Mouse (Mus musculus): ENCODE measurements around the gene Ghrl. TPM values are rescaled to one million over a fixed set of nuclear protein-coding genes. Genes with fewer than 3 reads are reported as not detected.

Ghrl gene
- polyA plus RNA-seq (2015; fragmentation: Nextera tagmentation; extraction: Ambion mirVana): 0.30 TPM in 1 of 2 replicates, not detected in the other

- Histone ChIP-seq H3K27me3 (no peaks in the 10 kb centered on the region), H3K36me3 (peaks cover 36% of the 10 kb centered on the region), H3K4me3 (no peak within 1 kb of the TSS), H3K9me3 (replicated peaks) (no peaks in the 10 kb centered on the region), H3K4me1 (replicated peaks) (no peaks in the 10 kb centered on the region), H3K9ac (no peak within 1 kb of the TSS), H3K27ac (no peak within 1 kb of the TSS), H3K4me2 (no peak within 1 kb of the TSS)
- no peak for ATAC-seq (replicated peaks; ENCODE audit: insufficient number of reproducible peaks, insufficient read depth, low FRiP score, low read depth)
- 88% methylated on average over 3 of the region's 3 CpGs for WGBS
These were observed at the start of gene Ghrl for GRCm38 (mm10) chr6:113719878-113720277. Gene Ghrl (minus strand): TSS chr6:113719880.

- no peak overlapping the region for H3K4me3 ChIP-seq
- H3K27ac ChIP-seq: no peak overlapping the region
- no peaks in the 10 kb centered on the region for H3K36me3 ChIP-seq
- WGBS: 45% methylated on average over 11 of the region's 11 CpGs
- no peak for ATAC-seq (replicated peaks; ENCODE audit: insufficient number of reproducible peaks, insufficient read depth, low FRiP score, low read depth)
- H3K4me2 ChIP-seq: no peak overlapping the region
- H3K27me3 ChIP-seq: peaks cover 9% of the 10 kb centered on the region; the same call in 1 of the 2 replicates
- no peak overlapping the region for H3K9ac ChIP-seq
- H3K9me3 ChIP-seq (replicated peaks): no peaks in the 10 kb centered on the region
- no peaks in the 10 kb centered on the region for H3K4me1 ChIP-seq (replicated peaks)
These were observed 49.1 kb upstream of the Ghrl start for GRCm38 (mm10) chr6:113768804-113769203.

DNA sequence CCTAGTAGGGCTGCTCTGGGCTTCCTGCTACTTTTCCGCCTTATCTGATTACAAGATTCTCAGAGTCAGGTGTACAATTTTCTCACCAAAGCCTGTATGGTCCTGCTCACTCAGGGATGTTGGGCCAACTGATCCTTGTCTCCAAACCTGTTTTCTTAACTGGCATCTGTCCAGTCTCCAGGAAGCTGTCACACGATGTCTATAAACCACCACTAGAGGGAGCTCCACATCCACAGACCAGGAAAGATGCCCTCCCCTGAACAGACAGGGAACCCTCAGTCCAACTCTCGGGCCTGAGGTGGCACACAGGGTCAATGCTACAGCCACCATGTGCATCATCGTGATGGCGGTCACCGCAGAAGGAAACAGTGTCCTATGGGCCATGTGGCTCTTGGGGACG, 42.0 kb upstream of the Ghrl start:
- no peak overlapping the region for H3K4me2 ChIP-seq
- 26% methylated on average over 7 of the region's 7 CpGs for WGBS
- ATAC-seq (replicated peaks; ENCODE audit: insufficient number of reproducible peaks, insufficient read depth, low FRiP score, low read depth): no peak
- H3K27ac ChIP-seq: no peak overlapping the region
- no peak overlapping the region for H3K9ac ChIP-seq
- peaks cover 34% of the 10 kb centered on the region for H3K27me3 ChIP-seq
- no peak overlapping the region for H3K4me3 ChIP-seq
- no peaks in the 10 kb centered on the region for H3K9me3 ChIP-seq (replicated peaks)
- no peaks in the 10 kb centered on the region for H3K4me1 ChIP-seq (replicated peaks)
- H3K36me3 ChIP-seq: no peaks in the 10 kb centered on the region

DNA sequence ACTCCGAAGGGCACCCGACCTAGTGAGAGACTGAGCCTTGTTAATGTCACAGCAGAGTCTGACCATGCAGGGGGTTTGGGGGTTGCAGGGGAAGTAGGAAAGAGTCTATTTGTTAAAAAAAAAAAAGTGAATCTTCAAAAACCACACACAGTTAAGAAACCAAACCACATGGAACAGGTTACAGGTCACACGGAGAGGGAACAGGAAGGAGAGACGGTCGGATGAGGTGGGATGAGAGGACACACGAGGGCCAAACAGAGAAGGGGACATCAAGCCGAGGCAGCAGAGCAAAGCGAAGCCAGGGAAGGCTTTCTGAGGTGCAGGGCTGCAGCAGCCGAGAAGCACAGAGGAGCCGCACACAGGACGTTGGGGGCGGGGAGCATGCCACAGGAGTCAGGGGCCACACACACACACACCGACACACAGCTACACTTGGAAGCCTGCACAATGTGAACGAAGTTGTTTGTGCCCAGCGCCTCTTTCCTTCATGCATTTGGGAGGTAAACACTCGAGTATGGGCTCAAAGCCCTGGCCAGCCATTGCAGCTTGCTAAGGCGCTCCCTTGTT, 29.5 kb upstream of the Ghrl start:
- no peak overlapping the region for H3K27ac ChIP-seq
- 50% methylated on average over 17 of the region's 17 CpGs for WGBS
- H3K4me1 ChIP-seq (replicated peaks): no peaks in the 10 kb centered on the region; the same call in 1 of the 2 replicates
- no peaks in the 10 kb centered on the region for H3K36me3 ChIP-seq
- H3K27me3 ChIP-seq: peaks cover 42% of the 10 kb centered on the region
- no peak overlapping the region for H3K9ac ChIP-seq
- ATAC-seq (replicated peaks; ENCODE audit: insufficient number of reproducible peaks, insufficient read depth, low FRiP score, low read depth): no peak
- H3K9me3 ChIP-seq (replicated peaks): no peaks in the 10 kb centered on the region
- no peak overlapping the region for H3K4me2 ChIP-seq
- H3K4me3 ChIP-seq: no peak overlapping the region

DNA sequence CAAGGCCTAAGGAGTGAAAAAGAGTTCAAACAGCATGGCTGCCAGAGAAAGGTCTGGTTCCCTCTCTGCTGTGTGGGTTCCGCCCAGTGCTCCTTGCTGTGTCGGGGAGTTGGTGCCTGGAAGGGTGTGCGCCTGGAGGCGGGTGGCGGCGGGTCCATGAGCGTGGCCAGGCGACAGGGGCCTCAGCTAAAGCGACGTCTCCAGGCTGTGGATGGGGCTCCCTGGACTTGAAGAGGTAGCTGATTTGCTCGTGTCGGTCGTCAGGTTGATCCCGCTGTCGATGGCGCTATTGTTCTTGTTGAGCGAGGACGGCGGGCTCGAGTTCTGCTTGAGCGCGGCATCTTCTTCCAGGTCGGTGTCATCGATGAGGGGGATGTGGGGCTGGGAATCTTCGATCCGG, 28.7 kb upstream of the Ghrl start:
- Histone ChIP-seq H3K4me1 (replicated peaks) (no peaks in the 10 kb centered on the region; the same call in 1 of the 2 replicates), H3K36me3 (no peaks in the 10 kb centered on the region), H3K27me3 (peaks cover 42% of the 10 kb centered on the region), H3K9me3 (replicated peaks) (no peaks in the 10 kb centered on the region), H3K9ac (no peak overlapping the region), H3K27ac (no peak overlapping the region), H3K4me2 (0 out of 2 replicates have a peak overlapping the region, but pooled peaks have one; percentile 28), H3K4me3 (0 out of 2 replicates have a peak overlapping the region, but pooled peaks have one; percentile 11)
- no peak for ATAC-seq (replicated peaks; ENCODE audit: insufficient number of reproducible peaks, insufficient read depth, low FRiP score, low read depth)
- WGBS: 20% methylated on average over 26 of the region's 26 CpGs

DNA sequence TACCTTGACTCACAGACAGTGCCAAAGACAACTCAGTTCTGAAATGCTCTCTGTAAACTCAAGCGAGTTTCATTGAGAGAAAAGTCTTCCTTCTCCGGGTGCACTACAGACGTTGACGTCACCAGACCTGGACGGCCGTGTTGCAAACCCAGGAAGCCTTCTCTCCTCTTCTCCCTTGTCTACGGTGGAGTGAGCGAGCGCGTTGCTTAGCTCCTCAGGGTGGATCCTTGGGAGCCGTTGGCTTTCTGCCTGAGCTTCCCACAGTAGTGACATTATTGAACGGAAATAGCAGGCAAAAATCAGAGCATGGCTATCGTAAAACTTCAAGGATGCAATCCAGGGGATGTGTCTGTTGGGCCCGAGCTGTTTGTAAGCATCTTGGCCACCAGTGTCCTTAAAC, 27.6 kb upstream of the Ghrl start:
- no peak for ATAC-seq (replicated peaks; ENCODE audit: insufficient number of reproducible peaks, insufficient read depth, low FRiP score, low read depth)
- Histone ChIP-seq H3K9me3 (replicated peaks) (no peaks in the 10 kb centered on the region), H3K9ac (no peak overlapping the region), H3K27ac (no peak overlapping the region), H3K4me2 (no peak overlapping the region), H3K36me3 (no peaks in the 10 kb centered on the region), H3K27me3 (peaks cover 42% of the 10 kb centered on the region), H3K4me1 (replicated peaks) (no peaks in the 10 kb centered on the region; the same call in 1 of the 2 replicates), H3K4me3 (no peak overlapping the region)
- WGBS: 73% methylated on average over 14 of the region's 14 CpGs

DNA sequence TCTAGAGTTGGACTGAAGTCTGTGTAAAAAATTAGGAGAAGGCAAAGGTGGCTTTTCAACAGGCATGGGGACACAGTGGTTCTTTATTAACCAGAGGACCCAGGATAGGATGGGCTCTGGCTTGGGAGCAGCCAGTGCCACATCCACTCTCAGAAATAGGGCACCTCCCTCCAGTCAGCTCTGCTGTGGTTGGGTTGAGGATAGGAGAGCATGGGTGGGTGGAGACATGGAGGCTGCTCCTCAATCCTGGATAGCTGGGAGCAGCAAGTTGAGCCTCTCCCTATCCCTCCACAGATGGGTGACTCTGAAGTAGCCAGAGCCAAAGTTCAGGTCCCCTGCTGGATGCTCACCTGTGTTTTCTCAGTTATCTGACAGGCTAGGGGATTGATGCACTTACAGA, 25.4 kb upstream of the Ghrl start:
- ATAC-seq (replicated peaks; ENCODE audit: insufficient number of reproducible peaks, insufficient read depth, low FRiP score, low read depth): no peak
- H3K4me1 ChIP-seq (replicated peaks): peaks cover 3% of the 10 kb centered on the region; the same call in 1 of the 2 replicates

DNA sequence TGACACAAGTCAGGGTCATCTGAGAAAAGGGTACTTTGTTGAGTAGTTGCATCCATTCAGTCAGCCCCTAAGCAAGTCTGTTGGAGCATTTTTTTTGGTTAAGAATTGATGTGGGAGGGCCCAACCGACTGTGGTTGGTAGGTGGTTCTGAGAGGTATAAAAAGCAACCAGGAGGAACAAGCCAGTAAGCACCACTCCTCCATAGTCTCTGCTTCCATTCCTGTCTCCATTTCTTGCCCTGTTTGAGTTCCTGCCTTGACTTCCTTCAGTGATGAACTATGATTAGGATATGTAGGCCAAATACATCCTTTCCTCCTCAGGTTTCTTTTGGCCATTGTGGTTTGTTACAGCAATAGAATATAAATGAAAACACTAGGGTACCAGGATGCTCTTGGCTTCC, 23.4 kb upstream of the Ghrl start:
- no peak overlapping the region for H3K27ac ChIP-seq
- WGBS: 34% methylated on average over 1 of the region's 1 CpGs
- no peaks in the 10 kb centered on the region for H3K9me3 ChIP-seq (replicated peaks)
- no peak overlapping the region for H3K4me3 ChIP-seq
- no peak overlapping the region for H3K4me2 ChIP-seq
- H3K27me3 ChIP-seq: peaks cover 18% of the 10 kb centered on the region
- no peaks in the 10 kb centered on the region for H3K36me3 ChIP-seq
- no peak overlapping the region for H3K9ac ChIP-seq
- no peak for ATAC-seq (replicated peaks; ENCODE audit: insufficient number of reproducible peaks, insufficient read depth, low FRiP score, low read depth)
- peaks cover 14% of the 10 kb centered on the region for H3K4me1 ChIP-seq (replicated peaks)

More for the DNA sequence above, 25.4 kb upstream of the Ghrl start:
- no peak overlapping the region for H3K9ac ChIP-seq
- no peak overlapping the region for H3K4me3 ChIP-seq
- no peak overlapping the region for H3K27ac ChIP-seq
- peaks cover 38% of the 10 kb centered on the region for H3K27me3 ChIP-seq
- H3K36me3 ChIP-seq: no peaks in the 10 kb centered on the region
- H3K9me3 ChIP-seq (replicated peaks): no peaks in the 10 kb centered on the region
- H3K4me2 ChIP-seq: no peak overlapping the region

DNA sequence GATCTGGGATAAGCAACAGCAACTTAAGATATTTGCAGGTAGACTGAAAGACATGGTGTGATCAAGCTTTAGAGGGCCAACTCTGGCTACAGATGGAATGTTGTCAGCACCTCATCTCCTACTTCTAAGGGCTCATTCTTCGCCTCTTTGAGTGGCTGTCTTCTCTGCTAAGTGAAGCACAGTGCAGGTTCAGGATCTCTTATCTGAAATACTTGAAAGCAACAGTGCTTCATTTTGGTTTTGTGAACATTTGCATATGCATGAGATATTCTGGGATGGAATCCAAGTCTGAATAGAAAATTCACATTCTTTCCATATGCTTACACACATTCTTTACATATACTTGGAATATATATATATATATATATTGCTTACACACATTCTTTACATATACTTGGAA, 22.6 kb upstream of the Ghrl start:
- H3K9ac ChIP-seq: no peak overlapping the region
- no peak for ATAC-seq (replicated peaks; ENCODE audit: insufficient number of reproducible peaks, insufficient read depth, low FRiP score, low read depth)
- no peak overlapping the region for H3K4me2 ChIP-seq
- H3K4me1 ChIP-seq (replicated peaks): peaks cover 14% of the 10 kb centered on the region
- WGBS: 50% methylated on average over 1 of the region's 1 CpGs
- H3K27ac ChIP-seq: no peak overlapping the region
- no peak overlapping the region for H3K4me3 ChIP-seq
- H3K9me3 ChIP-seq (replicated peaks): no peaks in the 10 kb centered on the region
- peaks cover 13% of the 10 kb centered on the region for H3K27me3 ChIP-seq
- H3K36me3 ChIP-seq: no peaks in the 10 kb centered on the region

DNA sequence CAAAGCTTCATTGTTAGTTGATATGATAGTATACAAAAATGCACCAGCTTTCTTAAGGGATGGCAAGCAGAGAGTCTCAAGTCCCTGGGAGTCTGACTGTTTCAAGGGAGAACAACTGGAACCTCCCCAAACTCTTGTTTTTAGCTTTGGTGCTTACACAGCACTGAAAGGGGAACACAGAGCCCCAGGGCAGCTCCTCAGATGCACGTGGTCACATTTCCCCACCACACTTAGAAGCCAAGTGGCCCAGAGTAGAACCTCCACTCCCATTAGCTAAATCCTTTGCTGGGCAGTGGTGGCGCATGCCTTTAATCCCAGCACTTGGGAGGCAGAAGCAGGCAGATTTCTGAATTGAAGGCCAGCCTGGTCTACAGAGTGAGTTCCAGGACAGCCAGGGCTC, 21.7 kb upstream of the Ghrl start:
- no peak for ATAC-seq (replicated peaks; ENCODE audit: insufficient number of reproducible peaks, insufficient read depth, low FRiP score, low read depth)
- Histone ChIP-seq H3K36me3 (peaks cover 2% of the 10 kb centered on the region), H3K9ac (no peak overlapping the region), H3K4me3 (no peak overlapping the region), H3K4me1 (replicated peaks) (peaks cover 14% of the 10 kb centered on the region), H3K27ac (no peak overlapping the region), H3K9me3 (replicated peaks) (no peaks in the 10 kb centered on the region), H3K27me3 (peaks cover 6% of the 10 kb centered on the region; the same call in 1 of the 2 replicates), H3K4me2 (no peak overlapping the region)
- 55% methylated on average over 2 of the region's 2 CpGs for WGBS

DNA sequence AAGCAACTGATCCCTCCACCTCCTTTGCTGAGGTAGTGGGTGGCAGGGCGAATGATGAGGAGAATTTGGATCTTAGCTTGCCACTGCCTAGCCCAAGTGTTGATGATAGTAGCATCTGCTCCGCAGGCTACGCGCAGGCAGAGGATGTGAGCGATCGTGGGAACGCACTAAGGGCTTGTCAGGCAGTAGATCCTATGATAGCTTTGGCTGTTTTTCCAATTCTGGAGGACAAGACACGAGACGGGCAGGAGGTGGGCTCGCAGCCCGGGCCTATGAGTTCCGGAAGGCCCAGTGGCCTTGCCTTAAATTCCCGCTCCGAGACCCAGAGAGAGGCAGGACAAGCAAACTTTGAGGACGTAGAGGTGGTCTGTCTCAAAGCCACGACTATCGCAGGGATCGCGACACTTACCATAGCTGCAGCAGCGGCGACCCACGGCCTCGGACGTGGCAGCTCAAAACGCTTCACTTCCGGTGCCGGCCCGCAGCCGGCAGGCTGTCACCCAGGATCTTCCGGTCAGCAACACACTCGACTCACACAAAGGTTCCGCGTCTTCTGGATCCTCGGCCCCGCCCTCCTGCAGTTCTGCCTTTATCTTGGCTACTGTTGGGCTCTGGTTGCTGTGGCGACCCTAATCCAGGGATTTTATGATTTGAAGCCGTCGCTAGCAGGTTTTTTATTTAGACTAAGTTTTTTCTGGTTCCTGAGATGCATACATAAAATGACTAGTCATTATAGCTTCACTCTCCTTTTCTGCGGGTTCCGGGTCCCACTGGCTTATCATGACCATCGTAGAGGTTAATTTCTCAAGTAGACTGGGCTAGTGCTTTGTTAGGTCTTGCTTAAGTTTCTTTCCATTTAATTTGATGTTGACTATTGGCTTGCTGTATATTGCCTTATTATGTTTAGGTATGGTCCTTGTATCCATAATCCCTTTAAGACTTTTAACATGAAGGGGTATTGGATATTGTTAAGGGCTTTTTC, 20.8 kb upstream of the Ghrl start, which contains the start of gene Sec13:
Gene Sec13, minus strand, starts transcription at position 508 of the 982 bp plus-strand sequence.
- Histone ChIP-seq H3K9ac (peak within 1 kb of the TSS; percentile 76), H3K9me3 (replicated peaks) (no peaks in the 10 kb centered on the region), H3K4me3 (peak within 1 kb of the TSS; percentile 70), H3K27ac (peak within 1 kb of the TSS; percentile 57), H3K4me1 (replicated peaks) (peaks cover 14% of the 10 kb centered on the region), H3K36me3 (peaks cover 11% of the 10 kb centered on the region), H3K4me2 (peak within 1 kb of the TSS; percentile 76), H3K27me3 (peaks cover 4% of the 10 kb centered on the region; the same call in 1 of the 2 replicates)
- WGBS: 6% methylated on average over 41 of the region's 41 CpGs
- ATAC-seq (replicated peaks; ENCODE audit: insufficient number of reproducible peaks, insufficient read depth, low FRiP score, low read depth): peak; percentile 63
